Mouse (Mus musculus) hindbrain, embryonic 10.5 days (tissue): Measurements from ENCODE around the gene Adamtsl5. TPM values are rescaled to one million over a fixed set of nuclear protein-coding genes. Genes with fewer than 3 reads are reported as not detected.
"Not testable (repeated sequence)": the region's sequence is repeated elsewhere in the genome, so short reads cannot be mapped to it uniquely, and the experiment has no call there.

Source experiments
- DNase-seq: peaks from one replicate; pipeline ENCODE4 v3.0.0-alpha.2; 2017; ENCODE audit warnings: low spot score
- H3K27ac ChIP-seq: fragments of 300-500 bp; sonication (generic); 2 replicates; pipeline ENCODE4 v1.5.1; 2016; ENCODE audit warnings: mild to moderate bottlenecking, moderate library complexity
- H3K27me3 ChIP-seq: fragments of 300-500 bp; sonication (generic); 2 replicates; pipeline ENCODE4 v1.6.1; 2016; ENCODE audit warnings: mild to moderate bottlenecking; ENCODE audit not compliant: poor library complexity, insufficient read depth, severe bottlenecking
- H3K36me3 ChIP-seq: fragments of 300-500 bp; sonication (generic); 2 replicates; pipeline ENCODE4 v1.6.1; 2016; ENCODE audit warnings: mild to moderate bottlenecking, moderate library complexity
- H3K4me1 ChIP-seq: fragments of 300-500 bp; sonication (generic); replicated peaks from 2 replicates; pipeline ENCODE4 v1.6.1; 2016; ENCODE audit warnings: mild to moderate bottlenecking
- H3K4me3 ChIP-seq: fragments of 300-500 bp; sonication (generic); 2 replicates; pipeline ENCODE4 v1.5.1; 2016; ENCODE audit warnings: mild to moderate bottlenecking, moderate library complexity
- H3K9me3 ChIP-seq: fragments of 300-500 bp; sonication (generic); 2 replicates; pipeline ENCODE4 v1.6.1; 2016; ENCODE audit warnings: mild to moderate bottlenecking, moderate library complexity
- WGBS: fragments of 180-500 bp; shearing (Covaris S2); methylation state at CpG from one replicate; pipeline ENCODE4 v1.1.7; 2016; 5-methylcytosine and 5-hydroxymethylcytosine counted together
- polyA plus RNA-seq: library from polyadenylated mRNA; unstranded; fragments of >200 nt; fragmentation: Nextera tagmentation; extraction: Ambion mirVana; gene quantifications from 2 replicates; pipeline ENCODE4 v1.2.1, GENCODE M21; 2016

Gene Adamtsl5
- polyA plus RNA-seq, 1 experiment from 2014 or later, result 1.3 TPM

DNA sequence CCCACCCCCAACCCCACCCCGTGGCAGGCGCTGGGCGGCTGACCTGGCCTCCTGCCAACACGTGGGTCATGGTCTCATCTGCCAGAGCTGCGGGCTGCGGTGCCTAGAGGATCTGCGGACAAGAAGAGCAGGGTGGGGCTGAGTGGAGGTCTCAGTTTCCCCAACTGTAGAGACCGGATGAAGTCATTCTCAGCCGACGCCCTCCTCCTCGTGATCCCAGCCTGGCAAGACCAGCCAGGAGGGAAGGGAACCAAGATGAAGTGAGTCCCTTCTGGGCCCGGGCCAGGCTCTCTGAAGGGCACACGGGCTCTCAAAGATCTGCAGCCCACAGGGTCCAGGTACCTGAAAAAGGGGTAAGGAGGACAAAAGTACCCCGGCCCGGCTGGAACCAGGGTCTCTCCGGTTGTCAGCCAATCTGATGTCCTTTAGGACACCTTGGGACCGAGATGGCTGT is 671 bp downstream of the Adamtsl5 start:
- Histone ChIP-seq H3K36me3 (no peaks in the 10 kb centered on the region), H3K27ac (no peak overlapping the region), H3K27me3 (peaks cover 100% of the 10 kb centered on the region), H3K9me3 (no peaks in the 10 kb centered on the region), H3K4me3 (peak overlapping the region; percentile 45), H3K4me1 (peaks cover 57% of the 10 kb centered on the region)
- no peak for DNase-seq
- WGBS, result 22% methylated on average over 17 of the region's 17 CpGs

DNA sequence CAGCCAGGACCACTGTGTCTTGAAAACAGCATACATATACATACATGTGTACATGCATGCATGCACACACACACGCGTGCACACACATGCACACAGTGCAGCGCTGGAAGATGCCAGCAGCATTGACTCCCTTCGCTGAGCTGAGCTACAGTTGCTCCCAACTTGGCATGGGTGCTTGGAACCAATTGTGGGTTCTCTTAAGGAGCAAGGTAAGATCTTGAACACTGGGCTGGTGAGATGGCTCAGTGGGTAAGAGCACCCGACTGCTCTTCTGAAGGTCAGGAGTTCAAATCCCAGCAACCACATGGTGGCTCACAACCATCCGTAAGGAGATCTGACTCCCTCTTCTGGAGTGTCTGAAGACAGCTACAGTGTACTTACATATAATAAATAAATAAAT is 2.3 kb downstream of the Adamtsl5 start:
- not testable (repeated sequence) for H3K4me3 ChIP-seq
- WGBS, result 74% methylated on average over 6 of the region's 6 CpGs
- H3K27me3 ChIP-seq, result peaks cover 100% of the 10 kb centered on the region

DNA sequence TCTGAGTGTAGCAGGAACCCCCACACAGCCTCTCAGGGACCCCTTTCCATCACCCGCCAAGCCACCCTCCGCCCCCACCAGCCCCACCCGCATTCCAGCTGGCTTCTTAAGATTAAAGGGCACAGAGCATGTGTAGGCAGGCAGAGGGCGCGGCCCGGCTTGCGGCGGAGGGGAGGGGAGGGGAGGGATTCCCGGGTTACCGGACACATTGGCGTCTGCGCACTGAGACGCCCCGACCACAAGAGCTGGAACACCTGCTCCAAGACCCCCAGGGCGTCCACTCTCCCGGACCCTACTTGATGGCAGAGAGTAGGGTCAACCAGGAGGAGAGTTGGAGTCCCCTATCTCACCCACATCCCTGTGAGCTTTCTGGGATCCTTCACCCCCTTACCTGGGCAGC is 3.1 kb downstream of the Adamtsl5 start:
- Histone ChIP-seq H3K27me3 (peaks cover 100% of the 10 kb centered on the region), H3K36me3 (no peaks in the 10 kb centered on the region), H3K27ac (0 out of 2 replicates have a peak overlapping the region, but pooled peaks have one; percentile 23), H3K4me1 (peaks cover 75% of the 10 kb centered on the region), H3K4me3 (peak overlapping the region; percentile 32), H3K9me3 (no peaks in the 10 kb centered on the region)
- DNase-seq, result no peak
- 1% methylated on average over 15 of the region's 16 CpGs for WGBS

More for the DNA sequence above, 2.3 kb downstream of the Adamtsl5 start:
- not testable (repeated sequence) for DNase-seq, H3K27ac ChIP-seq, H3K9me3 ChIP-seq, H3K36me3 ChIP-seq
- peaks cover 73% of the 10 kb centered on the region for H3K4me1 ChIP-seq

DNA sequence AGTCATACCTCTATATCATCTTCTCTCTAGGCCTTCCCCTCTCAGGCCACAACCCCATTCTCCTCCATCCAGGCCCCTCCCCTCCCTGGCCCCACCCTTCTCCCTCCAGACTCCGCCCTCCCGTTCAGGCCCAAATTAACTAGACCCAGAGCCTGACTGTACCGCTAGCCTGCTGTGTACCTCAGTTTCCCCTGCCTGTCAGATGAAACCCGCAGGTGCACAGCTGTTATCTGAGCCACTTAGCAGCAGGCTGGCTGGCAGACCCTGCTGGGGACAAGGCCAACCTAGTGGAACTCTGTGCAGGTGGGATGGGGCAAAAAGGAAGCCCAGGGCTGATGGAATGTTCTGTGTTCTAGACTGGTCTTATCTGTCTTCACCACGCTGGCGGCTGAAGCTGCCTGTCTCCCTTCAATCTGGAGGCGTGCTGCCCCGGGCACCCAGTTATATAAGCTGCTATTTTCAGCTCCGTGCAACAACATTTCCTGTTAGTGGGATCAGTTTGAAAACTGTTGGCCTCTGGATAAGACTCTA is 4.0 kb downstream of the Adamtsl5 start:
- 40% methylated on average over 9 of the region's 9 CpGs for WGBS
- H3K4me1 ChIP-seq, result peaks cover 76% of the 10 kb centered on the region
- peak overlapping the region; percentile 32; the same call in 1 of the 2 replicates for H3K4me3 ChIP-seq
- H3K36me3 ChIP-seq, result no peaks in the 10 kb centered on the region
- H3K27me3 ChIP-seq, result peaks cover 99% of the 10 kb centered on the region
- H3K27ac ChIP-seq, result no peak overlapping the region
- no peak for DNase-seq
- H3K9me3 ChIP-seq, result no peaks in the 10 kb centered on the region

DNA sequence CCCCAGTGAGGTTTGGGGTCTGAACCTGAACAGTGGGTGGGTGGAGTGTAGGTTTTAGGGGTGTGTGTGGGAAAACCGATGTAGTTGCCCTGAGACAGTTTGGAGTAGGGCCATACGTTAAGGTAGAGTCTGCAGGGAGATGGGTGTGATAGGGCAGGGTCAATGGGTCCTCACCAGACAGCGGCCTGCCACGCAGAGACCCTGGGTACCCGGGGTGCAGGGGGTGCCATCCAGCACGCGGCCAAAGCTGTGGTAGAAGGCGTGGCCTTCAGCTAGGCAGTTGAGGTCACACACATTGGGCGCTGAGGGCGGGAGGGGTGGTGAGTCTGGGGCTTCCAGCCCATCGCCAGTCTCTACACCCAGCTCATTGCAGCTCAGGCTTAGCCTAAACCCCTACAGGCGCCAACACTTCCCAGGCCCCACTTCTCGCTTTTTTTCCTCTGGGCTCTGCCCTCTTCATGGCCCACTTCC is 4.8 kb downstream of the Adamtsl5 start:
- peaks cover 93% of the 10 kb centered on the region for H3K27me3 ChIP-seq
- no peak overlapping the region for H3K27ac ChIP-seq
- H3K4me1 ChIP-seq, result peaks cover 69% of the 10 kb centered on the region
- H3K9me3 ChIP-seq, result no peaks in the 10 kb centered on the region
- peak overlapping the region; percentile 48 for H3K4me3 ChIP-seq
- WGBS, result 29% methylated on average over 13 of the region's 13 CpGs
- no peak for DNase-seq
- H3K36me3 ChIP-seq, result no peaks in the 10 kb centered on the region

DNA sequence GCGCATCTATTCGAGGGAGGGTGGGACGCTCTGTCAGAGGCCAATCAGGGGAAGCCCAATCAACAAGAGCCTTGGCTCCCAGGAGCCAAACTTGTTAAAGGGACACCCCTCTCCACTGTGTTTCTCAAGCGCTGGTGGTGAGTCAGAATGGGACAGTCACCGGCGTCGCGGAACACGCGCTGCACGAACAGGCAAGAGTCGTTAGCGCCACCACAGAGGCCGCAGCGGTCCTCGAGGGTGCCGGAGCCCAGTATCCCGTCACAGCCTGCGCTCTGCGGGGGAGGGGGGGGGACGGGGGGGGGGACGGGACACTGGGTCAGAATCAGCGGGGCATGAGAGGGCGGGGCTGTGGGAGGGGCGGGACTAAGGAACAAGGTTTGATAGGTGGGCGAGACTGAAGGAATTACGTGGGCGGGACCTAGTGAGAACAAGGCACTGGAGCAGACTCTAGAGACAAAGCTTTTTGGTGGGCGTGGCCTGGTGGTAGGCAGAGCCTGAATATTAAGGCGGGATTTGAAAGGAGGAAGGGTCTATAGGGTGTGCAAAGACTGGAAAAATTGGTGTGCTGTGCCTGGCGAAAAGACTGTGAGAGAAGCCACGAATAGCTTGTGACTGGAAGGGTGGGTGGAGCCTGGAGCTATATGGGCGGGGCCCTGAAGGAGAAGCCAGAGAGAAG is 5.3 kb downstream of the Adamtsl5 start:
- Histone ChIP-seq H3K27me3 (peaks cover 93% of the 10 kb centered on the region), H3K36me3 (no peaks in the 10 kb centered on the region), H3K27ac (no peak overlapping the region; the same call in 1 of the 2 replicates), H3K4me1 (peaks cover 63% of the 10 kb centered on the region), H3K9me3 (no peaks in the 10 kb centered on the region), H3K4me3 (peak overlapping the region; percentile 48)
- WGBS, result 1% methylated on average over 32 of the region's 33 CpGs
- DNase-seq, result peak; percentile 79

DNA sequence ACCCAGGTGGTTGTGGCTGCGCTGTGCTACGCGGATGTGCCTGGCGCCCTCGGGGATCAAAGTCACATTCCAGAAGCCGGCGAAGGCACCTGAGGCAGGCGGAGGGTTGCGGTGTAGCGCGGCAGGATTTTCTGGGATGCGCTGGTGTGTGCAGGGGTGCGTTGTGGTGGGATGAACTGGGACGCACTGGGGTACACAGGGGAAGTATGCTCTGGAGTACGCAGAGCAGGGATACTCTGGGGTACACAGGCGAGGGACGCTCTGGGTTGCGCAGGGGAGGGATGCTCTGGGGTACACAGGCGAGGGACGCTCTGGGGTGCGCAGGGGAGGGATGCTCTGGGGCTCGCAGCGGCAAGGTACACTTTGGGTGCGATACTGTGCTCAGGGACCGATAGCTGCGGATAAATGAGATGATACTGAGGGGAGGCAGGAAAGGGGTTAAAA is 5.9 kb downstream of the Adamtsl5 start:
- no peak for DNase-seq
- 3% methylated on average over 26 of the region's 26 CpGs for WGBS
- H3K4me3 ChIP-seq, result peak overlapping the region; percentile 48
- no peak overlapping the region; the same call in 1 of the 2 replicates for H3K27ac ChIP-seq
- H3K36me3 ChIP-seq, result no peaks in the 10 kb centered on the region
- H3K4me1 ChIP-seq, result peaks cover 57% of the 10 kb centered on the region
- peaks cover 90% of the 10 kb centered on the region for H3K27me3 ChIP-seq
- H3K9me3 ChIP-seq, result no peaks in the 10 kb centered on the region

DNA sequence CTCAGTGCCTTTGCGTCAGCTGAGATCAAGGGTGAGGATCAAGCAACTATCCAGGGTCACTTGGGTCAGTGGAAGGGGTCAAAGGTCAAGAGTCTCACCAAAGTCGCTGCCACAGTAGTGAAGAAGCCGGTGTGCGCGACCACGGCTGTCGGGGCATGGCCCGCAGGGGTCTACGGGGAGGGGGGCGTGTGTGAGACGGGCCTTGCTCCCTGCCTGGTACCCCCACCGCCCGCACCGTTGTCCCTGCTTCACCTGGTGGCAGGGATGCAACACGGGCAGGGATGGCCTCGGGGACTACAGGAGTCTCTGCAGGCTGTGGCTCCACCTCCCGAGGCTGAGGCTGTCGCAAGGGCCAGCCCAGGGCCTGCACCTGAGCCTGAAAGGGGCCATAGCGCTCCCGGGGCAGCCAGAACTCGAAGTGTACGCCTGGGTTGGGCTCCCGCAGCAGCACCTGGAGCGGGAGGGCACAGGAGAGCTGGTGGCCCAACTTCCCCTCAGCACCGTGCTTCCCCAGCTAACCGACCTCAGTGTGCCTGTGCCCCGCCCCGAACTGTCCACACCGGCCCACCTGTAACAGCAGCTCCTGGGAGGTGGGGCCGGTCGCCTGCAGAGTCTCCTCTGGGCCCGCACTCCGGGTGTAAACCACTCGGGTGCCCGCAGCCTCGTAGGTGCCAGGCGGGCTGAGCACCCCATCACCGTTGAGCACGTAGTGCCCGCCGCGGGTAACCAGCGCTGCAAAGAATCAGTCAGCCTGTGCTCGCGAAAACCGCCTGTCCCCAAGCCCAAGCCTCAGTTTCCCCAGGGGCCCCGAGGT is 6.5 kb downstream of the Adamtsl5 start:
- H3K4me1 ChIP-seq, result peaks cover 55% of the 10 kb centered on the region
- no peaks in the 10 kb centered on the region for H3K36me3 ChIP-seq
- peak overlapping the region; percentile 12; the same call in 1 of the 2 replicates for H3K27ac ChIP-seq
- H3K27me3 ChIP-seq, result peaks cover 90% of the 10 kb centered on the region
- 2% methylated on average over 47 of the region's 47 CpGs for WGBS
- DNase-seq, result no peak
- peak overlapping the region; percentile 48 for H3K4me3 ChIP-seq
- no peaks in the 10 kb centered on the region for H3K9me3 ChIP-seq

DNA sequence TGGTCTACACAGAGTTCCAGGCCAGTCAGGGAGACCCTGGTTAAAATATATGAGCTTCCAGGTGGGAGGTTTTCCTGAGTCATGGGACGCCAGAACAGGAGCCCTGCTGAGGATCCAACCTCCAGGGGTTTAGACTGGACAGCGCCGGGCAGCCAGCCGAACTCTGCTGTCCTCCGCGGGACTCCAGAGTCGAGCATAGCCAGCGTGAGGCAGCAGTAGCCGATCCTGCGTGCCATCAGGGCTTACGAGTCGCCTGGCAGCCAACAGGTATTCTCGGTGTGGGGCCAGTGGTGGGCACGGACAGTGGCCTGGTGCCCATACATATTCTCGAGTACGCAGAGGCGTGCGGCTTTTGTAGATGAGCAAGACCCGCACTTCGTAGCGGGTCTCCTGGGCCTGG is 7.2 kb downstream of the Adamtsl5 start:
- H3K27me3 ChIP-seq, result peaks cover 90% of the 10 kb centered on the region
- WGBS, result 7% methylated on average over 21 of the region's 21 CpGs
- H3K9me3 ChIP-seq, result no peaks in the 10 kb centered on the region
- peak overlapping the region; percentile 48 for H3K4me3 ChIP-seq
- peaks cover 55% of the 10 kb centered on the region for H3K4me1 ChIP-seq
- no peak for DNase-seq
- 0 out of 2 replicates have a peak overlapping the region, but pooled peaks have one; percentile 12 for H3K27ac ChIP-seq
- 0 out of 2 replicates have a peak, but pooled peaks cover 4% of the 10 kb centered on the region for H3K36me3 ChIP-seq

DNA sequence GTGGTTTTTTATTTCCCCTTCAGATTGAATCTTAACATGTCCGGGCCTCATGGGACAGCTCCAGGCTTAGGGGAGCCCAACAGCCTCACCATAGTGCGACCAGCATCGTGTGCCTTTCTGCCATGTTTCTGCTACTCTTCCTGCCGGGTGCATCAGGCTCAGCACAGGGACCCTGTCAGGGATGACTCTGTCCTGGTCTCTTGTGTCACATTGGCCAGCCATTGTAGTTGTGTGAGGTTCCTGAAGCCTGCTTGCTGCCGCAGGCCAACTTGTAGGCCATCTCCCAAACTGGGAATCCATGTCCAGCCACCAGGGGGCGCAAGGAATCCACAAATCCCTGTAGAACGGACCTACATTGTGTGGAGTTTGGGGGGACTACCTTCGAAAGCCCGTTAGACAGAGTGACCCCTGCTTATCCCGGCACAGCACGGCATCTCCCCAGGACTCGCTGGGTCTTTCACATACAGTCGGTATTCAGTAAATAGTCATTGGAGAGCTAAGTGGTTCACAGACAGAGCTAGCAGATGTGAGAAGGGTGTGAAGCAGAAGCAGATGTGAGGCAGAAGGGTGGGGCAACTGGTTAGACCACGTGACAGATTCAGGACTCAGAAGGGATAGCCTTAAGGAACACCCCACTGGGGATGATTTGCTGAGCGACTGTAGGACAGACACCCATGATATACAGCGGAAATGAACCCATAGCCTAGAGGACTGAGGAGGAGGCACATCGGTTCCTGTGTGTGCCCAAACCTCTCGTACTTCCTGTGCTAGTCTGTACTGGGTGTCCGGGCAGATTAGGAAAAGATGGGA is 8.1 kb downstream of the Adamtsl5 start:
- H3K4me1 ChIP-seq, result peaks cover 55% of the 10 kb centered on the region
- peaks cover 90% of the 10 kb centered on the region for H3K27me3 ChIP-seq
- 0 out of 2 replicates have a peak overlapping the region, but pooled peaks have one; percentile 13 for H3K27ac ChIP-seq
- WGBS, result 24% methylated on average over 19 of the region's 19 CpGs
- peak; percentile 90 for DNase-seq
- 0 out of 2 replicates have a peak overlapping the region, but pooled peaks have one; percentile 13 for H3K4me3 ChIP-seq
- H3K36me3 ChIP-seq, result peaks cover 12% of the 10 kb centered on the region; the same call in 1 of the 2 replicates
- no peaks in the 10 kb centered on the region for H3K9me3 ChIP-seq

DNA sequence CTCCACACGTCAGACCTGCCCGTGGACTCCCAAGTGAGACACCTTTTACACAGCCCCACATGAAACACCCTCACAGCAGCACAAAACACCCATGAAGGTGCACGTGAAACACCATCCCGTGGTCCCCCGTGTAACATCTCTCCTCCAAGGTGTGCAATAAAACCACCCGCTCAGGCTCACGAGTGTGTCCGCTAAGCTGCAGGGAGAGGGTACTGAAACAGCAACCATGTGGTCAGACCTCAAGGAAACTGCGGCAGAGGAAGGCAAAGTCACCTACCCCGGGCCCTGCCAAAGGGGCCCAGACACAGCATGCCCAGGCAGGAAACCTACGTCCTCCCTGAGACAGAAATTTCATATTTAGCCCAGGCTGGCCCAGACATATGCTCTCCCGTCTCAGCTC is 11.9 kb downstream of the Adamtsl5 start:
- H3K4me1 ChIP-seq, result peaks cover 39% of the 10 kb centered on the region
- no peak overlapping the region for H3K4me3 ChIP-seq
- H3K36me3 ChIP-seq, result peaks cover 16% of the 10 kb centered on the region; the same call in 1 of the 2 replicates
- no peak for DNase-seq
- 92% methylated on average over 12 of the region's 12 CpGs for WGBS
- peaks cover 81% of the 10 kb centered on the region for H3K27me3 ChIP-seq
- no peak overlapping the region for H3K27ac ChIP-seq
- no peaks in the 10 kb centered on the region for H3K9me3 ChIP-seq

DNA sequence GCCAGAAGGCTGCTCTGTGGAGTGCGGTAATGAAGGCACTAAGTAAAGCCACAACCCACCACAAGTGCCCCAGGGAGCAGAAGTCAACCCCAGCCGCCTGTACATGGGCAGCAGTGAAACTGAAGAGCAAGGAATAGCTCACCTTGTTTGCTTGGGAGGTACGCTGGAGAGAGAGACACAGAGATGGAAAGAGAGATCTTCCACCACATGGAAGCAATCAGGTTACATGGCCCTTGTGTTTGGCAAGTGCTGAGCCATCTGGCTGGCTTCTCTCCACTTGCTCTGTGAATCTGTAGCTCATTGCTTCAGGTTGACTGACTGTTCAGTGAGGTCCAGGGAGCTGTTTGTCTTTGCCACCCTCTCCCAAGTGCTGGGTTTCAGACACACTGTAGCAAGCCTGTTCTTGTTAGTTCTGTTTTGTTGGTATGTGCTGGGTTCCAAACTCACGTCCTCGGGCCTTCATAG is 15.7 kb downstream of the Adamtsl5 start:
- 74% methylated on average over 5 of the region's 5 CpGs for WGBS
- H3K4me1 ChIP-seq, result peaks cover 52% of the 10 kb centered on the region
- H3K9me3 ChIP-seq, result no peaks in the 10 kb centered on the region
- H3K27ac ChIP-seq, result peak overlapping the region; percentile 77
- H3K4me3 ChIP-seq, result no peak overlapping the region
- peaks cover 16% of the 10 kb centered on the region; the same call in 1 of the 2 replicates for H3K36me3 ChIP-seq
- DNase-seq, result no peak
- H3K27me3 ChIP-seq, result peaks cover 77% of the 10 kb centered on the region
